Mouse (Mus musculus): ENCODE measurements around the gene Pik3cd.
"Not testable (repeated sequence)": the region's sequence is repeated elsewhere in the genome, so short reads cannot be mapped to it uniquely, and the experiment has no call there.

Gene Pik3cd

GRCm38 (mm10) chr4:149641956-149642355 lies 60.4 kb downstream of the Pik3cd start:
- no peak for DNase-seq

GRCm38 (mm10) chr4:149641400-149641799 lies 61.0 kb downstream of the Pik3cd start:
- no peak for DNase-seq

- DNase-seq = no peak
Measured at GRCm38 (mm10) chr4:149640831-149641230, 61.5 kb downstream of the Pik3cd start.

- DNase-seq = no peak
Measured at GRCm38 (mm10) chr4:149637942-149638341, 64.4 kb downstream of the Pik3cd start.

GRCm38 (mm10) chr4:149635915-149636415 lies 66.4 kb downstream of the Pik3cd start:
- no peak for DNase-seq

GRCm38 (mm10) chr4:149634966-149635365 lies 67.4 kb downstream of the Pik3cd start:
- no peak for DNase-seq

GRCm38 (mm10) chr4:149634157-149634556 lies 68.2 kb downstream of the Pik3cd start:
- no peak for DNase-seq

GRCm38 (mm10) chr4:149632670-149633307 lies 69.6 kb downstream of the Pik3cd start:
- DNase-seq = no peak

GRCm38 (mm10) chr4:149628810-149629209 lies 73.6 kb downstream of the Pik3cd start:
- DNase-seq = no peak

GRCm38 (mm10) chr4:149628372-149628771 lies 74.0 kb downstream of the Pik3cd start:
- DNase-seq = peak; percentile 50

- DNase-seq = no peak
Measured at GRCm38 (mm10) chr4:149626809-149627208, 75.6 kb downstream of the Pik3cd start.

- no peak for DNase-seq
Measured at GRCm38 (mm10) chr4:149623711-149624110, 78.7 kb downstream of the Pik3cd start.

GRCm38 (mm10) chr4:149621286-149621685 lies 81.1 kb downstream of the Pik3cd start:
- no peak for DNase-seq

GRCm38 (mm10) chr4:149619988-149620387 lies 82.4 kb downstream of the Pik3cd start:
- DNase-seq = no peak

GRCm38 (mm10) chr4:149616999-149617398 lies 85.4 kb downstream of the Pik3cd start:
- not testable (repeated sequence) for DNase-seq

- no peak for DNase-seq
Measured at GRCm38 (mm10) chr4:149614869-149615268, 87.5 kb downstream of the Pik3cd start.

GRCm38 (mm10) chr4:149613497-149613896 lies 88.9 kb downstream of the Pik3cd start:
- DNase-seq = not testable (repeated sequence)

- DNase-seq = peak; percentile 51
Measured at GRCm38 (mm10) chr4:149611376-149612044, 90.9 kb downstream of the Pik3cd start.

- no peak for DNase-seq
Measured at GRCm38 (mm10) chr4:149609256-149610025, 92.9 kb downstream of the Pik3cd start.

- no peak for DNase-seq
Measured at GRCm38 (mm10) chr4:149608309-149608638, 94.1 kb downstream of the Pik3cd start.

GRCm38 (mm10) chr4:149607591-149608308 lies 94.6 kb downstream of the Pik3cd start:
- no peak for DNase-seq

- DNase-seq = no peak
Measured at GRCm38 (mm10) chr4:149606766-149607358, 95.5 kb downstream of the Pik3cd start.

GRCm38 (mm10) chr4:149606056-149606455 lies 96.3 kb downstream of the Pik3cd start:
- DNase-seq = no peak
